Mouse (Mus musculus) telencephalon, adult 2 months (tissue): Measurements from ENCODE around the gene Qtrt2.

Experiments
- DNase-seq: peaks from one replicate; pipeline ENCODE4 v3.0.0-alpha.2; 2011; ENCODE audit warnings: low read depth, low spot score

Gene Qtrt2

GRCm38 (mm10) chr16:43925846-43926245, 763 bp downstream of the Qtrt2 start:
- no peak for DNase-seq

- no peak for DNase-seq
Observed at GRCm38 (mm10) chr16:43925001-43925558, 1.5 kb downstream of the Qtrt2 start.

DNA sequence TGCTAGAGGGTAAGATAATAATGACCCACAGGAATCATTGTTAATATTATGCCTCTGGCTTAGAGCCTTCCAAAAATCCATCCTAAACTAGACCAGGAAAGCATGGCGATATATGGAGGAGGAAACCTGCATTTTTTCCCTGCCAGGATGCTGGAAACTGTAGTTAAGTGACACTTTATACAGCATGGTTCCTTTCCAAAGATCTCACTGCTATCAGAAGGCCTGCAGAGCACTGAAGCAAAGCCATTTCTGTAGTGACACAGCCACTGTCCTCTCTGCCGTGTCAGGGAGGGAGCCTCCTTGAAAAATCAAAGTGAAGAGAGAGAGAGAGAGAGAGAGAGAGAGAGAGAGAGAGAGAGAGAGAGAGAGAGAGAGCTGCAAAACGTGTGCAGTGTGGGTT, 4.0 kb downstream of the Qtrt2 start:
- DNase-seq = no peak

GRCm38 (mm10) chr16:43922024-43922423, 4.6 kb downstream of the Qtrt2 start:
- no peak for DNase-seq

GRCm38 (mm10) chr16:43918867-43919266, 7.7 kb downstream of the Qtrt2 start:
- no peak for DNase-seq

- no peak for DNase-seq
Observed at GRCm38 (mm10) chr16:43908881-43909280, 17.7 kb downstream of the Qtrt2 start.

DNA sequence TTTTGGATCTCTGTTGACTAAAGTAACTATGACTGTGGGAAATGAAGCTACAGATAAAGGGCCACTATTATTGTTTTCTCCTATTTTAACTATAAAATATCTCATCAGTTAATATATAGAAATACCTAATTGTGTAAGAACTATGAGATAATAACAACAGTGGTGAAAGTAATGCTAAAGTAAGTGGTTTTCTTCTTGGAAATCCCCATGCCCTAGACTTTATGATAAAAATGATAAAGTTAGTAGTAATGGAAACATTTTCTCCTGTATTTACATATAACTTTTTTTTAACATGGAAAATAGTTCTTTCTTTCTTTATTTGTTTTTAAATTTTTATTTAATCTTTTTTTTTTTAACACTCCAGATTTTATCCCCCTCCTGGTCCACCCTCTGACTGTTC, 26.0 kb downstream of the Qtrt2 start:
- DNase-seq = no peak

DNA sequence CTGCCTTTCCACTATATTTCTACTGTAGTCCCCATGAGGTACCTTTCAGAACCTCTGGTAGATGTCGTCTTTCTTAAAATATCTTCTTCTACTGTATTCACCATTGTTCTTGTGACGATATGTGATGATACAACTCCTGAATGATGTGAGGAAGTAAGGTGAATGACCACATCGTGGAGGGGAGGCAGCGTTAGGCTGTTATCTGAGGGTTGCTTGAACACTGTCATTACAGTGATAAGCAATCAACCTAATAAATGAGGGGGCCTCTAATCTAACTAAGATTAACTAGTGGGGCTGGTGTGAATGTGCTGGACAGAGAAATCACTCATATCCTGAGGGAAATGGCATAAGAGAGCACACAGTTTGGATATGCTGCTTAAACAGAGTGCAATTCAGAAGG, 26.5 kb downstream of the Qtrt2 start:
- DNase-seq = no peak

DNA sequence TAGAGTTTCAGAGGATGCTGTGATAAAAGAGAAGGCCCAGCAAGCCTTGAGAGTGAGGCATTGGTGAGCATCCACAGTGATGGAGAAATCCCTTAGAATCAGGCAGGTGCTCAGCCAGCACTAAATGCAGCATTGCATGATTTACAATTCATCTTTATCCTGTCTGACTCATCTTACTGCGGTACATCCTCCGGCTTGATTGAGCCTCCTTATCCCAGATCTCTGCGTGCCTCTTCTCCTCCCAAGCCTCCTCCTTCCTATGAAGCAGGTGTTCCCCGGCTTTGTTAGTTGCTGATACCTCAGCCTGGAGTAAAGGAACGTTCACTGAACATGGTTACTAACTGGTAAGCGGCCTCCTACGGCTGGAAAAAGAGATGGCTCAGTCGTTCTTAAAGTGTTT, 32.1 kb downstream of the Qtrt2 start:
- DNase-seq = no peak

DNA sequence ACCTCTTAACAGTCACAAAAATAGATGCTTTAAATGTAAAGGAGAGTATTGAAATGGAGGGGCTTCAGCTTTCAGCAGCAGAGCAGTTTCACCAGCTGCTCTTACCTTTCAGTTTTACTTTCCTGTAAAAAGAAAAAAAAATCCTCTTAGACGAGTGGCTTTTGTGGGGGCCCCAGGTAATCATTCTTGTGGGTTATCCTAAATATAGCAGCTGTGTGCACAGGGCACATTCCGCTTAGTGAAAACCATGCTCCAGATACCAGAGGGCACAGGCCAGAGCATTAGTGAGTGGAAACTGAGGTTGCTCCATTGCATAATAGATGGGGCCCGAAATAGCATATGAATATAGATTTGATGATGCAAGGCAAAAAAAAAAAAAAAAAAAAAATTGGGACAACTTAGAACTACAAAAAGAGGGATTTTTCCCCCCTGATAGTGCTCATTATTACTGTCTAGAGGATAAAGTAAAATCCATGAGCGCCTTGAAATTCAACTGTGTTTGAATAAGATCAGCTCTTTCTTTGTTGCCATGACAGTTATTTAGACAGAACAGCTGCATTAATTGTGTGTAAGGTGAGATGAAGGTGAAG, 35.8 kb downstream of the Qtrt2 start:
- DNase-seq = no peak

- no peak for DNase-seq
Observed at GRCm38 (mm10) chr16:43890005-43890336, 36.6 kb downstream of the Qtrt2 start.

DNA sequence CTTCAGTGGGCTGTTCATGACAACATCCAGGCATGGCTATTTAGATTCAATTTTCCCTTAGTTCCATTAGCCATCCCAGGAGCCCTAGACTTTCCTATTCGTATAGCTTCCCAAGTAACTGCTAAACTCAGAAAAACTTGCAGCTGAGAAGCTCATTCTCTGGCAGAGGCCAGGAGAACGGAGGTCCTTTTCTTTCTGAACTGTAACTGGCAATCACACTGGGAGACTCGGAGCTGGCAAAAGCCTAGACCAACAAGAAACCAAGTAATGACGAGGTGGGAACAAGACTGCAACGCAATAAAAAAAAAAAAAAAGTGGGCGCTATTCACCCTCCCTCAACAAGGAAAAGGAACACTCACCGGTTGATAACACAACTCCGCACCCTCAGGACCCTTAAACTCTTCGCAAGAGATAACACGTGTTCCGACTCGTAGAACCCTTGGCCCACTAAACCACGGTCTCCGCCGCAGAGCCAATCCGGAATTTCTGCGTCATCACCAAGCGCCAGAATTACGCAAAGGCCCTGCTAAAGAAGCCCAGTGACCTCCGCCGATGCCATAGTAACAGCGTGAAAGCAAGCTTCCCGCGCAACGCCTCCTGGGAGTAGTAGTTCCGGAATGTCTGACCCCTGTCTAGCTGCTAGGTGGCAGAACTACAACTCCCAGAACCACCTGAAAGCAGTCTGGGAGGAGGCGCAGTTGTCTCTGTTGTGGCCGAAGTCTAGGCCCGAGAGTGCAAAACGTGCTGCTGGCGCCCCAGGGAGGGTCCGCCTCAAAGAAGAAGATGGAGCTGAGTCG, 37.2 kb downstream of the Qtrt2 start, which contains the start of gene Ccdc191:
Gene Ccdc191, plus strand, starts transcription at position 593 of the 797 bp plus-strand sequence.
- DNase-seq = peak; percentile 100

DNA sequence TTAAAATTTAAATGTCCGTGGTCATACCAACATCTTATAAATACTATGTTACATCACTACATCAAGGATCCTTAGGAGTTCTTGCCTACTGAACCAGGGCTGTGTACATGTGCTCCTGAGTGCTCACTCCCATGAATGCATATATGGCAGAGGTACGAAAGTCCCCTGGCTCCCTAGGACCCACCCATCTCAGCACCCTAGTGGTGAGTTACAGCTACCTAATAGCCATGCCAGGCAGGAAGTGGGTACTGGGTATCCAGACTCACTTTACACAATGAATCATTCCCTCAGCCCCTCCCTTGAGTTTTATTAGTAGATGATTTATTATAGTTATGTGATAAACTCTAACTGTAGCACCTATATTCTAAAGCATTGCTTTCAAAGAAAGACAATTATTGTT, 44.3 kb downstream of the Qtrt2 start:
- no peak for DNase-seq

DNA sequence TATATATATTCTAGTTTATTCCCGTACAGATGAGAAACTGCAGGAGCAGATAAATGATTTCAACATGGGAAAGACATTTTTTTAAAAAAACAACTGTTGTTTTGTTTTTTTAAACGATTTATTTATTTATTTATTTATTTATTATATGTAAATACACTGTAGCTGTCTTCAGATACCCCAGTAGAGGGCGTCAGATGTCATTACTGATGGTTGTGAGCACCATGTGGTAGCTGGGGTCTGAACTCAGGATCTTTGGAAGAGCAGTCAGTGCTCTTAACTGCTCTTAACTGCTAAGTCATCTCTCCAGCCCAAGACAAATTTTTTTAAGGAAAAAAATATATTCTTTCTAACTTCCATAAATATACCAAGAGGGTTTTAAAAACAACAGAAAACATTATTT, 45.0 kb downstream of the Qtrt2 start:
- DNase-seq = no peak

GRCm38 (mm10) chr16:43879769-43880168, 46.8 kb downstream of the Qtrt2 start:
- DNase-seq = no peak

DNA sequence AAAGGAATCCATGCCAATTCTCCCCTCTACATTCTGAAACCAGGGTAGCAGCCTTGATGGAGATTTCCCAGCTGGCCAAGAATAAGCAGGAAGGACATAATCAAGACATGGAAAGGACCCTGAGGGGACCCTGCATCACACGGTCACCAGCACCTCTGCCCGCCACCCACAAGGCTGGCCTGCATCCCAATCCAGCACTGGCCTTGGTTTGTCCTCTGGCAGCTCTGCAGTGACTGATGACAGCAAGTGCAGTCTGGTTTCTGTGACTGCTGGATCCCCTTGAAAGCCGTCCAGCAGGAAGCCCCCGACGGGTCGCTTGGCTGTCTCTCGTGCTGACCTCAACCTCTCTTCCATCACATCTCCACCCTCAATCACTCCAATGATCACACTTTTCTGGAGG, 55.2 kb downstream of the Qtrt2 start:
- DNase-seq = no peak

GRCm38 (mm10) chr16:43869805-43870204, 56.8 kb downstream of the Qtrt2 start:
- peak; percentile 36 for DNase-seq

- no peak for DNase-seq
Observed at GRCm38 (mm10) chr16:43860624-43861023, 66.0 kb downstream of the Qtrt2 start.

GRCm38 (mm10) chr16:43858941-43859476, 67.6 kb downstream of the Qtrt2 start:
- no peak for DNase-seq

- DNase-seq = no peak
Observed at GRCm38 (mm10) chr16:43849839-43850238, 76.8 kb downstream of the Qtrt2 start.

DNA sequence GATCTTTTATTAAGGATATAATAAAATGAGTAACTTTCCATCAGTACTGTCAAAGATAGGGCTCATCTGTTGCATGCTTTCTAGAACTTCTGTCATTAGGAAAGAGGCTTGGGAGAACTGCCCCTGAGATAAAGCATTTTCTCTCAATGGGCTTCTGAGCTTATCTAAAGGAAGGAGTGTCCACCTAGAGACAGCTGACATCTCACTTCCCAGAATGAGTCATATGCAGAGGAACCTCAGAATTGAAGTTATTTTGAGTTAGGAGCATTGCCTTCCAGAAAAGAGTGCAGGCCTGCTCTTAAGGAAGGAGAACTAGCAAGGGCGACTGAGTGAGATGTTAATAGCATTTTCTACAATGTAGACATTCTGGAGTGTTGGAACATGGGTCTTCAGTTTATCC, 85.4 kb downstream of the Qtrt2 start:
- DNase-seq = no peak

- DNase-seq = no peak
Observed at GRCm38 (mm10) chr16:43831957-43832356, 94.7 kb downstream of the Qtrt2 start.

- DNase-seq = no peak
Observed at GRCm38 (mm10) chr16:43827492-43827891, 99.1 kb downstream of the Qtrt2 start.
